Mouse (Mus musculus) lung, adult 18-20 months (tissue): ENCODE data around the gene Comtd1.
A peak's percentile ranks its signal among the peaks of the same experiment; 100 is the strongest.

Experiments used
- DNase-seq, 2 experiments: peaks; one replicate each; pipeline ENCODE4 v3.0.0; 2022; ENCODE audit warnings: mixed read lengths in 2 of 2

Comtd1 gene

DNA sequence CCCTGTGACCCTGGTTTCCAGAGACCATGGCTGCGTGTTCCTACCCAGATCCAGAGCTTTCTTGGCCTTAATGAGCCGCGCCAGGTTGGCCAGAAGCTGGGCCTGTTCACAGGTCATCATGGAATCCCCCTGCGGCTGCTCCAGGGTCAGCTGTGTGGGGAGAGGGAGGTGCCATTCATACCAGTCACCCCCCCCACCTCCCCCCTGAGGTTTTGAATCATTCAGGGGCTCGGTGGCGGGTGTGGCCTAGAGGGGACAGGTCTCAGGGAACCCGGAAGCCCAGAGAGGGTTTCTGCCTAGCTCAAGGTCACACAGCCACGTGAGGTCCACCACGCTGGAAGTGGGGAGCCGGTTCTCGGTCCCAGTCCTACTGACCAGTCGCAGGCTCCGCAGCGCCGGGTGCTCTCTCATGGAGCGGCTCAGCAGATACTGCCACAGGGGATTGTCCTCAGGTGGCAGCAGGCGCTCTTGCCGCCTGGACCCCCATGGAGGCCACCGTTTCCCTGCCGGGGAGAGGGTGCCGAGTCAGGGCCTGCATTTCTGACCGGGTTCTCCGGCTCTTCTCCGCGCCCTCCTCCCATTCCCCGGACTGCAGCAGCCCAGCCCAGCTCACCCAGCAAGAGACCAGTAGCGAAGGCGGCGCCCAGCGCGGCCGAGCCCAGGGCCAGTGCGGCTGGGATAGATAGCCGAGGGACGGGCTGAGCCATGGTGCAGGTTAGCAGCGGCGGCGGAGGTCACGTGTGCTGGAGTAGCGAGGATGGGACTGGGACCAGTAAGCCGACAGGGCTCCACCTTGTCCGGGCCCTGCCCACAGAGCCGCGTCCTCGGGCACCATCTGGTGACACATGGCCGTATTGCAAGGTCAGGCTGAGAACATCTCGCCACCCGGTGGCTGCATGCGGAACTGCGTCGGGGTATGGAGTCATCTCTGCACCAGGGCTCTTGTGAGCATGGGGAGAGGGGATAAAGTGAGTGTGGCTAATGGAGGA lies at the start of gene Comtd1:
TSS of gene Comtd1 (minus strand) at position 812 of the 989 bp plus-strand sequence.
- DNase-seq, result peak; percentile 93 to 94

DNA sequence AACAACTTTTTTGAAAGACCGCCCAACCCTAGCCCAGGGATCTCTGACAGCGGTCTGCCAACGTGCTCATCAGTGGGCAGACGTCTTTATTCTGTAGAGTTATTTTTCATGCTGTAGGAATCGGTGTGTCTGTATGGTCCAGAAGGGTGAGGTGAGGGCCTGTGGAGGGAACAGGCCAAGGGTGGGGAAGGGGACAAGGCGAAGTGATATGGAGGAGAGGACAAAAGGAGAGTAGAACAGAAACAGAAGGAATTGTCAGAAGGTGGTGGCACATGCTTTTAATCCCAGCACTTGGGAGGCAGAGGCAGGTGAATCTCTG lies 43.5 kb upstream of the Comtd1 start:
- no peak for DNase-seq

DNA sequence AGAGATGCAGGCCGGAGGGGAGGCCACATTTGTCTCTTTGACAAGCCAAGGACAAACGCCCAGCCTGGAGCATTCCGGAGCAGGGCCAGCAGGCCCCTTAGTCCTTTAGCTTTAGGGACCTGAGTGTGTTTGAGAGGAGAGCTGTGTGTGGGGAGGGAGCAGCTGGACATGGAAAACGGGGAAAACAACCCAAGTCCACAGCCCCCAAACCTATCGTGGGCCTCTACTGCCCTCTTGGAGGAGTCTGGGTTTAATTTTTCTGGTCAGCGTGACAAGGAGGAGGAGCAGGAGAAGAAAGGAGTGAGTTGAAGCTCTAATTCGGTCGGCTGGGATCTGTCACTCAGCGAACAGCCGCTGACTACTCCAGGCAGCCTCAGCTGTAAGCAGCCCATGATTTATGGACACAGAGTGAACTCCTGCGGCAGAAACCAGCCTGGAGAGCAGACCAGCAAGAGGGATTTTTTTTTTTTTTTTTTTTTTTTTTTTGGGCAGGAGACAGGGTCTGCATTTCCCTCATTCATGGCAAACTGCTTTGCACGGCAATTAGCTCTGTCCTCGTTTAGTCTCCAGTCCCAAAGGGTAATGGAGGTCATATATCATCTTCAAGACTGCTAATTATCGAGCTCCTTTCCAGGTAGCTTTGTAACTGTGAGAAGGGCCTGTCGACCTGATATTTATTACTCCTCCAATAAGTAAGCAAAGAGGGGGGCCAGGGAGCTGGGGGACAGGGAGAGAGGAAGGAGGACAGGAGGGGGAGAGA lies 43.0 kb upstream of the Comtd1 start:
- DNase-seq, result peak; percentile 10 to 11

DNA sequence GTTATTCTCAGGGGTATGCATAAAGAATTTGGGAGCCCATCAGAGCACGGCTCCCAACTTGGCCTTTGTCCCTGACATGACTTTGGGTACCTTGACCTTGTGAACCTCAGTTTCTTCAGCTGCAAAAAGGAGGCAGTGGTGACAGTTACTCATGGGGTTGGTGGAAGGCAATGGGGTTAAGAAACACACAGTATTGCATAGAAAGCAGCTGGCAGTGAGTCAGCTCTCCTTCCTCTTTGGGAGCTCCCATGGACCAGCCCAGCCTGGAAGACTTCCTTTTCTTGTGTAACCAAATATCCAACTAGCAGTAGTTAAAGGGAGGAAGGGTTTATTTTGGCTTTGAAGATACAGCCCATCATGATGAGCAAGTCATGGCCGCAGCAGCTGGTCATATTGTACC lies 41.7 kb upstream of the Comtd1 start:
- peak; percentile 40 to 49 for DNase-seq

DNA sequence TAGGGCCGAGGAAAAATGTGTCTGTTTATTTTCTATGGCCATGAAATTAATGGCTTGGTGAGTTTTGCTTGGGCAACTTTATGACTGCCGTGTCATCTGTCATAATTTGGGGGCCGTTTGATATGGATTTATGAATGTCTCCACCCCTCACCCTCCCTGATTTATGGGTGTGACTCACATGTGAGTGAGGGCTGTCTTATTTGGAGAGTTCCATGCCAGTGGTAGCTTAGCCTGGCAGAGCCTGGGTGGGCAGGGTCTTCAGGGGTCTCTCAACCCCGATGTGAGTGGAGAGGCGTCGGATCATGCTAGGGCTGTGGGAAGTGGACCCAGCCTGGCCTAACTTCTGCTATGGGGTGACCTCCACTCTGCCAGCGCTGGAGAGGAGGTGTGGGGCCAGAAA lies 18.0 kb upstream of the Comtd1 start:
- no peak for DNase-seq

DNA sequence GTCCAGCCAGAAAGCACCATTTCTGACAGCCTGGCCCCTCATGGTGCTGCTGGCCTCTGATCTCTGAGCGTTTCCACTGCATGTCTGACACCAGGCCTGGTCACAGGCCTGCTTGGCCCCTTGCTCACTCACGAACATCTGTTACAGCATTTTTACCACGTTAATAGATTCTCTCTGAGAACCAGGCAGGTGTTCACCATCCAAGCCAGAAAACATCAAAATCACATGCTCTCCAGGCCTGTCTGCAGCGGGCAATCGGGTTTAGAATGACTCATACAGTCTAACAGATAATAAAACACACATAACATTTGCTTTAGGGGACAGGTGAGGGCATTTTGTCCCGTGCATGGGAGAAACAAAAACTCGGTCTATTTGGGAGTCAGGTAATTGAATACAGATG lies 17.5 kb upstream of the Comtd1 start:
- no peak for DNase-seq

DNA sequence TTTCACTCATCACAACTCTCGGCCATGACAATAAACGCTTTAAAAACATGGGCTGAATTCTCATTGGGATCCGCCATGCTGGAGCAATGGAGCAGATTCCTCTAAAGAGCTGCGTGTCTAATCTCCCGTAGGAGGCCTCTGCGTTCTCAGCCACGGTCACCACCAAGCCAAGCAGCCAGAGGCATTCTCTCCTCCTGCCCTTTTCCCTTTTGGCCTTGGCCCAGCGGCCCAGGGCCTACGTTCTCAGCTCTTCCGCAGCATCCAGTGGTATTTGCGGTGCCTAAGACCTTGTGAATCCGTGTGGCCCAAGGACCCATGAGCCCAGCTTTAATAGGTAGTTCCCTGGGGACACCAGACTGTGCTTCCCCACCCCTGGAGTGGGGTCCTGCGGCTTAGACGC lies 8.1 kb upstream of the Comtd1 start:
- DNase-seq, result no peak

DNA sequence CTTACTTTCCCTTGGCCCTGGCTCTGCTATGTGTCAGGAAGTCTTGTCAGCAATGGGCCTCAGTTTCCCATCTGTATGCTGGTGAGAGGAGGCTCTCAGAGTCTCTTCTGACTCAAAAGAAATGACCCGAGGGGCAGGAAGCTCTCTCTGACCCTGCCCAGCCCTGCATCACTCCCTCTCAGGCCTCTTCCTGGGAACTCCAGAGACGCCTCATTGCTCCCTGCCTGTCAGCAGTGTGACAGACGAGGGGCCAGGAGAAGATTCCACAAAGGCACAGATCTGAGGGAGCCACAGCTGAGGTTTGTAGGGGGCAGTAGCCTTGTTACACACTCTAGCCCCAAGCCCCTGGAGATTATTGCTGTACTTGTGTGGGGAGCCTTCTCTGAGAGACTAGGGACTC lies 7.2 kb upstream of the Comtd1 start:
- DNase-seq, result no peak

DNA sequence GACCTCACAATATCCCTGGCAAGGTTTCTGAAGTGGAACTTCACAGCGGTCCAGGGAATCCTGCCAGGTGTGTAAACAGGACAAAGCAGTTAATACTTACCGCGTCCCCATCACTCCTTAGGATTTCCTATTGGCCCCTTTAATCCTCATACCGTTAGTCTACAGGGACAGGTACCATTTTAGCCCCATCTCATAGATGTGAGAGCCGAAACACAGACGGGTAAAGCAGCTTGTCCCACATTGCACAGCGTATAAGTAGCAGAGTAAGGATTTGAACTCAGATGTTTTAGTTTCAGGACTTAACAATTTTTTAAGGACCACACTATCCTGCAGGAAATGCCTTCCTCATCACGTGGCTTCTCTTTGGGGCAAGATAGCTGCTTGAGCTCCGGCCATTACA lies 5.5 kb upstream of the Comtd1 start:
- DNase-seq, result peak in 1 of 2 experiments; percentile 38

DNA sequence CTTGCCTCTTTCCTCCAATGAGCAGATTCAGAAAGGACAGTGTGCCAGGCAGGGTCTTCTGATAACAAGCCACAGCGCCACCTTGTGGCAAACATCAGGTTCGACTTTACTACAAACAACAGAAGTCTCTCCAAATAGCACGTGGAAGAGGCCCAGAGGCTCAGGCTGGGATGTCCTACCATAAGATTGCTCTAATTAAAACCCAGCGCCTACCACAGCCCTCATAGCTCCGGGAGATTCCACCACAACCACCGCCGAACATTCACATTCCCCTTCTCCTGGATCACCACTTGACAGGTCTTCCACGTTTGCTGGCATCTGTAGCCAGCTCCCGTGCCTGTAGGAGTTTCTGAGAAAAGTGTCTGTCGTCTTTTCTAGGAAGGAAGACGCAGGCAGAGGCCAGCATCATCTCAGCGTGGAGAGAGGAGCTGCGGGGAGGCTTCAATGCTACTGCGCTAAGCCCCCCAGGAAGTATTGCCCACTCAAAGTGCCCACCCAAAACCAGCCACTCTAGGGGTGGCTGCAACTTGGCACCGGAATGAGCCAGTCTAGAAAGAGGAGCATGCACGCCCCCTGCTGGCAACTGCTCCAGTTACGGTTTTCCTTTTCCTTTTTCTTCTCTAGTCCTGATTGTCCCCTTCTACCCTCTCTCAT lies 4.8 kb upstream of the Comtd1 start:
- peak; percentile 76 for DNase-seq

DNA sequence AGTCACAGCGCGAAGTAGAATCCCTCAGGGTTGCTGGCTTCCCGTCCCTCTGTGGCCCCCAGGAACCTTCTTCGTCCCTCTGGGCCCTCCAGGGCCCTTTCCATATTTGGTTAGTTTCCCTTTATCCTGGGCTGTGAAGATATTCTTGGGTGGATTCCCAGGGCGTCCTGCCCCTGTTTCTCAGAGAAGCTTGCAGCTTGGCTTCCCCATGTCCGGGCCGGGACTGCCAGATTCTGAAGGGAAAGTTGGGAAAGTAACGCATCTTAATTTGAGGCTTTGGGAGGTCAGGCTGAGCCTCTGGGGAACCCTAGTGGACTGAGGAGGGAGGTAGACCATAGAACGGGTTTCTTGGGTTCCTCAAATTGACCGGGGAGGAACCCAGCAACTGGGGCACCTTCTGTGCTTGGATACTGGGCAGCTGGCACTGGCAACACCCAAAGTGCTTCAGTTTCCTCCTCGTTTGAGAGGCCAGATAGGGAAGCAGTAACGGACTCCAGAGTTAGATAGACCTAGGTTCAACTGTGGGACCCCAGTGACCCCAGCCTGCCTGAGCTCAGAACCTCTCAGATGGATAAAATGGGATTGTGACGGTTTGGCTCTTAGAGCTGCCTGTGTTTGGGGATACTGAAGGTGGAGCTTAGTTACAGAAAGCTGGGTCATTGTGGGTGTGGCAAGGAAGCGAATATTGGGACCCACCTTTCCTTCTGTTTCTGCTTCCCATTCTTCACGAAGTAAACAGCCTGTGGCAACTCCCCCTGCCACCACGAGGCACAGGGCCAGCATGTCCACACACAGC lies 3.4 kb upstream of the Comtd1 start:
- DNase-seq, result peak; percentile 76

DNA sequence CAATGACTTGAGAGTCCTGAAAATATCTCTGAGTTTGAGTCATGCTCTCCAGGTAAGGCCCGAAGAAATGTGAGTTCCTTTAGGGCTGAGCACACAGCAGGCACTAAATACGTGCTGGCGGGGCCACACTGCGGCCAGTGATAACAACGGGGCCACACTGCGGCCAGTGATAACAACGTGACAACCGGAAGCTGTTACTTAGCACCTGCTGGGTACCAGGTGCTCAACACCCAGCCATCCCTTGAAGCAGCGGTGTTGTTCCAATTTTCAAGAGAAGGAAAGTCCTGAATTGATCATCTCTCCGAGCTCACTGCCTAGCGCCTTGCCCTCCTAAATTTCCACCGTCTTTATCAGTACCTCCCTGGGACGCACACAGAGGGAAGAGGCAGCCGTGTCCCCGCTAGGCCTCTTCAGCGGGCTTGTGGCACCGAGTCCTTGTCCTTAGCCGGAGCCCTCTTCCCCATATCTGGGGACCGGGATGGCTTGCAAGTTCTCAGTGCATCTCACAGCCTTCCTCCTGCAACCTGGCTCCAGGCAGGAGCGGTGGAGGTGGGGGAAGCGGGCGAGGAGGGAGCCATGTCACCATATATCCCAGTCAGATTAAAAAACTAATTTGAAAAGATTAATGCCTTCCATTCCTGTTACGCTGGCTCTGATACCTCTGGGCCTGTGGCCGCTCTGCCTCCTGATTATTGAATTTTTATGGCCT lies 1.8 kb upstream of the Comtd1 start:
- DNase-seq, result no peak

DNA sequence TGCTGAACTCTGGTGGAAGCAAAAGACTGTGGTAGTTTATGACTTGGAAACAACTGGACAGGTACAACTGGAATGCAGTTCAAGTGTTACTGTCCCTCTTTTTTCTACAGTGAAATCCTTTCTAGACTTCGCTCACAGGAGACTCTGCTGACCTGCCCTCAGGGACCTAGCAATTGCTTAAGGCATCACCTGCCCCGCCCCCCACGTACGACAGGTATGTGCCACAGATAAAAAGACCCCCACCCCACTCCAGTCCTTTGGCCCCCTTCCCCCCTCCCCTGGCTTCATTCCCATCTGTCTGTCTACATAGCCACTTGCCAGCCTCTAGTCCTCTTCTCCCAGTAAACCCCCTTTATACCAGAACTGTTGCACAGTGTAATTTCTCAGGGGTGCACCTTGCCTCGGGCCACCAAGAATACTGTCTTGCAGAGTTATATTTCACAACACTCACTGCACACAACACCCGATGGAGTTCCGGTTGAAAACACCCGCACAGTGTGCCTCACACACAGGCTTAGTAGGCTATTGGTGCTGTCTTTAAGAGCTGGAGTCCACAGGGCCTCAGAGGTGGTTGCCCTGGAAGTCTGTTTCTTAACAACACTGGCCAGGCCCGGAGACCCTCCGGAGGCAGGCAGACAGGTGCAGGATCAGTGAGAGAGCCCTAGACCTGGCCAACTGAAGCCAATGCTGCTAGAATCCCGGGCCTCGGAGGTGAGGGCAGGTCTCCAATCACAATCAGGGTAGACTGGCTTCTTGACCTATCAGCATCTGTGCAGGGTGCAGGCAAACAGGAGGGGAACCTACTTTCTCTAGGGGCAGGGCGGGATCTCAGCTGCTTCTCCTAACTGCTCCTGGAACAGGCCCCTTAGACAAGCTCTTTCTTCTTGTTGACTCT lies 994 bp upstream of the Comtd1 start:
- peak in 1 of 2 experiments; percentile 24 for DNase-seq

DNA sequence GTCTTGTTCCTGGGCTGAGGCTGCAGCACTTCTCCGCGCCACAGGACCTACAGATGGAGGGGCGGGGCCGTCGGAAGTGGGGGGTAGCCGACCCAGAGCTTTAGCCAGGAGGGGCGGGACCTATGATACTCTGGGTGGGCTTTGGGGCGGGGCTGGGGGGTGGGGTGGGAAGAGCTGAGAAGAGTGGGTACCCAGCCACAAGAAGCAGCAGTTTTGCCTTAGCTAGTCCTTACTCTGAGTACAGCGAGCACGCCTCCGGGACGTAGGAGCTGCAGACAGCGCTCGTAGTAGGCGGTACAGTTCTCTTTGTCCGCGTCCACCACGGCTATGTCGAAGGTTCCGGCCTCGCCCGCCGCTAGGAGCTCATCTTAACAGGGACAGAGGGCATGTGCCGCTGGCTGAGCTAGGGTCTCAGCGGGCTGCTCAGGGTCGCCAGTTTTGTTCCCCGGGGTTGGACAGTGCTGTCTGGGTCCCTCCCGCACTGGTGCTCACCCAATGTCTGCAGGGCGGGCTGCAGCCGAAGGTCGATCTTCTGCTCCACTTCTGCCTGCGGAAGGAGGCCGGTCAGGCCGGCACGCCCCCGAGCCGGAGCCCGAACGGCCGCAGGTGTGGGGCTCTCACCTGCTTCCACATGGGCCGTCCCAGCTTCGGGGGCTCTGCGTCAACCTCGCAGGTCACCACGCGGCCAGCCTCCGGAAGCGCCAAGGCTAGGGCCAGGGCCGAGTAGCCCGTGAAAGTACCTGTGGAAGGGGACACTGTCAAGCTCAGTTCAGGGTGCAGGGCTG lies 1.2 kb downstream of the Comtd1 start:
- DNase-seq, result peak; percentile 29

DNA sequence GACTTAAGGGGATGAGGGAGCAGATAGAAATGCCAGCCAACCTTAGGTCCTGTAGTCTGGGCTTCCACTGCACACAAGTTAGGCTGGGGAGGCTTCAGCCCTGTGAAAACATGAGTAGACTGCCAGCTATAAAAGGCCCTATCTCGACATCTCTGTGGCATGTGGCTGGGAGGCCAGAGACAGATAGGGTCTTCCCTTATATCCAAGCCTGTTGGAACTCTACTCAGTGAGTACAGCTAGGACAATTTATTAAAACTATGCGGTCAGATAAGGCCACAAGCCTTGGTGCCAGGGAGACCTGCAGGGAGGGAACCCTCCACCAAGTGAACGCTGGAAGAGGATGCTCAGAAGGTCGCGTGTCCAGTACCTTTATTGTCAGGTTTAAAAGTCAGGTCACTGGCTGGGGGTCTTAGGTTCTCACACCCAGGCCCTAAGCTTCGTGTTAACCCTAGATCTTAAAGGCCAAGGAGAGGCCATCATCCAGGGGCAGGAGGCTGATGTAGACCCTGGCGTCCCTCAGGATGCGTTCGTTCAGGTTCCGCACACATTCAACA lies 1.9 kb downstream of the Comtd1 start:
- no peak for DNase-seq

DNA sequence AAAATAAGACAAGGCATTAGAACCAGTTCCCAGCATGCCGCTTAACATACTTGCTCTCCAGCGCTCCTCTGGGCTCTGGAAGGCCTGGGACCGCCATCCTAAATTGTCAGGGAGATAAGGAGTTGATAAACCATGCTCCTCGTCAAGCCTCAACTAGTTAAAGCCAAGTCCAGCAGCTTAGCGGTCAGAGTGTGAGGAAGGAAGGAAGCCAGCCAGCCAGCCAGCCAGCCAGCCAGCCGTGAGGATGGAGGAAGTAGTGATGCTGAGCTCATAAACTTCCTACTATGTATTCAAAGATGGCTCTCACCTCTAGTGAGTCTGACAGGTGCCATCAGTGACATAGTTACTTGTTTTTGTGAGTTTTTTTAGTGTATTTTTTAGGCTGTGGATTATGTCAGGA lies 5.5 kb downstream of the Comtd1 start:
- no peak for DNase-seq

DNA sequence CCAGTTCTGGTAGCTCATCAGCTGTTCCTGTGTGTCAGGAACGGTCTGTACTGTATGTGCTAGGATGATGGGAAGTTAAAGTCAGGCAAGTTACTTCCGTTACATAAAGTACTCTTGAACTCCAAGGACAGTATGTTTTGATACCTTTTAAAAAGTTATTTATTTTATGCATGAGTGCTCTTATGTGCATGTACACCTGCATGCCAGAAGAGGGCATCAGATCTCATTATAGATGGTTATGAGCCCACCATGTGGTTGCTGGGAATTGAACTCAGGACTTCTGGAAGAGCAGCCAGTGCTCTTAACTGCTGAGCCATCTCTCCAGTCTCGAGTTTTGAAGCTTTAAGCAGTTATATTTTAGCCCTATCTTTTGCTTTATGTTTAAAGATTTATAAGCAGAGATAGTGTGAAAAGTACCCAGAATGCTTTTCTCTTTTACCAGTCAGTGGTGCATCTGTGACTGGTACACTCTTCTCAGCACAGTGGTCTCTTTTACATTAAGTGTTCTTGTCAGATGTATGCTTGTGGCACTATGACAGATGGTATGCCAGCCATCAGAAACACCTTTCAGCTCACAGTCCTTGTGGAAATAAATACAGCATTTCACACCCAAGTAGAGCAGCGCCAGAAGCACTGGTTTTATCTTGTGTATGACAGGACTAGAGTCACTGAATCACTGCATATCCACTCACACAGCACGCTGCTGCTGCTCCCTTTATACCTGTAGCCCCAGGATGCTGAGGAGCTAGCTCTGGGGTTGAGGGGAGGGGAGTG lies 6.8 kb downstream of the Comtd1 start:
- no peak for DNase-seq

DNA sequence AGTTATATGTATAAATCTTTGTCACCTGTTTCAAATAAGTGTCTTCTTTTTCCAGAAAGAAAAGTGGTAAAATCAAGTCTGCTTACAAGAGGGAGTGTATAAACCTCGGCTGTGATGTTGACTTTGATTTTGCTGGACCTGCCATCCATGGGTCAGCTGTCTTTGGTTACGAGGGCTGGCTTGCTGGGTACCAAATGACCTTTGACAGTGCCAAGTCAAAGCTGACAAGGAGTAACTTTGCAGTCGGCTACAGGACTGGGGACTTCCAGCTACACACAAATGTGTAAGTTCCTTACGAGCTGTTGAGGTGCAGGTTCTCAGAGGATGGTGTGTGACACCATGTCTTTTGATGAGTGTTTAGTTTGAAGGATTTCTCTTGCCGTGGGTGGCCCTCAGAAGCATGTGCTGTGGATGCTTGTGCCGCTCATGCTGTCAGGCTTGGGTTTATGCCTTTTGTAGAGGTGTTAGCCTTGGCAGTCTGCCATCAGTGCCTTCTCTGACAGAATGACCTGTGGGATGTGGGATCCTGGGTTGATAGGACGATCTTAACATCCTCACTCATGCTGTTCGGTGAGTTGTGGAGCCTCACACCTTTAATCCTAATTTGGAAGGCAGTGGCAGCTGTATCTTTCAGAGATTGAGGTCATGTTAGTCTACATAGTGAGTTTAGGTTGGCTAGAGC lies 10.3 kb downstream of the Comtd1 start:
- DNase-seq, result no peak
